Mouse (Mus musculus): ENCODE measurements around the gene Ncf1.

Gene Ncf1

GRCm38 (mm10) chr5:134214021-134214806 lies 15.2 kb downstream of the Ncf1 start:
- in situ Hi-C loops (cut with MboI, MseI) = no loop called here

- in situ Hi-C loops (cut with MboI, MseI) = no loop called here
Observed at GRCm38 (mm10) chr5:134209931-134210554, 19.4 kb downstream of the Ncf1 start.

GRCm38 (mm10) chr5:134206721-134207120 lies 22.7 kb downstream of the Ncf1 start:
- in situ Hi-C loops (cut with MboI, MseI) = no loop called here

GRCm38 (mm10) chr5:134193664-134194063 lies 35.8 kb downstream of the Ncf1 start:
- in situ Hi-C loops (cut with MboI, MseI) = no loop called here

- in situ Hi-C loops (cut with MboI, MseI) = loop anchor here (5.0 to 10.0 kb wide), 2 partner anchors 154 to 296 kb away; no protein-coding TSS in a partner anchor
Observed at GRCm38 (mm10) chr5:134188571-134188970, 40.9 kb downstream of the Ncf1 start.

- in situ Hi-C loops (cut with MboI, MseI) = loop anchor here (5.0 to 10.0 kb wide), 2 partner anchors 155 to 298 kb away; no protein-coding TSS in a partner anchor
Observed at GRCm38 (mm10) chr5:134186961-134187731, 42.3 kb downstream of the Ncf1 start.

GRCm38 (mm10) chr5:134186059-134186458 lies 43.4 kb downstream of the Ncf1 start:
- in situ Hi-C loops (cut with MboI, MseI) = loop anchor here (5.0 to 10.0 kb wide), 2 partner anchors 156 to 299 kb away; no protein-coding TSS in a partner anchor

GRCm38 (mm10) chr5:134183880-134184808 lies 45.3 kb downstream of the Ncf1 start, which contains the start of gene Gtf2ird2:
TSS of gene Gtf2ird2 (plus strand) at chr5:134184019.
- in situ Hi-C loops (cut with MboI, MseI) = loop anchor here (5.0 to 10.0 kb wide), 3 partner anchors 68 to 303 kb away; no protein-coding TSS in a partner anchor

GRCm38 (mm10) chr5:134183162-134183561 lies 46.3 kb downstream of the Ncf1 start:
- in situ Hi-C loops (cut with MboI, MseI) = loop anchor here (5.0 to 10.0 kb wide), 3 partner anchors 69 to 304 kb away; no protein-coding TSS in a partner anchor

- in situ Hi-C loops (cut with MboI, MseI) = loop anchor here (5.0 to 10.0 kb wide), 3 partner anchors 70 to 305 kb away; no protein-coding TSS in a partner anchor
Observed at GRCm38 (mm10) chr5:134182735-134183134, 46.7 kb downstream of the Ncf1 start.

GRCm38 (mm10) chr5:134182172-134182571 lies 47.3 kb downstream of the Ncf1 start:
- in situ Hi-C loops (cut with MboI, MseI) = loop anchor here (5.0 to 10.0 kb wide), 3 partner anchors 70 to 305 kb away; no protein-coding TSS in a partner anchor

GRCm38 (mm10) chr5:134179871-134180270 lies 49.6 kb downstream of the Ncf1 start:
- in situ Hi-C loops (cut with MboI, MseI) = loop anchor here (5.0 to 10.0 kb wide), 3 partner anchors 72 to 307 kb away; no protein-coding TSS in a partner anchor

GRCm38 (mm10) chr5:134178536-134178935 lies 50.9 kb downstream of the Ncf1 start:
- in situ Hi-C loops (cut with MboI, MseI) = no loop called here

GRCm38 (mm10) chr5:134176169-134176881 lies 53.1 kb downstream of the Ncf1 start, which contains the start of gene Rcc1l:
TSS of gene Rcc1l (minus strand) at chr5:134176774.
- in situ Hi-C loops (cut with MboI, MseI) = no loop called here

- in situ Hi-C loops (cut with MboI, MseI) = no loop called here
Observed at GRCm38 (mm10) chr5:134175696-134176095, 53.7 kb downstream of the Ncf1 start.

- in situ Hi-C loops (cut with MboI, MseI) = no loop called here
Observed at GRCm38 (mm10) chr5:134173206-134173605, 56.2 kb downstream of the Ncf1 start.

GRCm38 (mm10) chr5:134170167-134170566 lies 59.3 kb downstream of the Ncf1 start:
- in situ Hi-C loops (cut with MboI, MseI) = no loop called here
